In genomic region chr14:101055915-101056314, GRCm38 (mm10) we compare ENCODE assay signal across 7 mouse cellular contexts.
DNase-seq lines count a peak whose midpoint lies in the region; ATAC-seq and TF ChIP-seq lines count a peak whose summit lies in the region.

No protein-coding gene starts in this region.

- TF ChIP-seq CTCF in kidney, postnatal 0 days (IDR thresholded peaks at IDR 0.05; ENCODE audit: low read depth), result no peak

- H3K27me3 ChIP-seq in kidney, postnatal 0 days (ENCODE audit: insufficient read depth, low read length), result no peaks in the 10 kb centered on the region

- H3K27ac ChIP-seq in kidney, postnatal 0 days, result no peak overlapping the region

- H3K4me1 ChIP-seq in kidney, postnatal 0 days (replicated peaks; ENCODE audit: insufficient read depth, low read length), result no peaks in the 10 kb centered on the region

- H3K4me2 ChIP-seq in kidney, postnatal 0 days (ENCODE audit: low read length), result no peak overlapping the region

- intact Hi-C loops in left cerebral cortex, postnatal 14 days (cut with DNase I), result no loop called here

- peak; percentile 24 for DNase-seq in kidney, postnatal 0 days (ENCODE audit: low spot score)
- DNase-seq in kidney, adult 11 months, result no peak
- DNase-seq in adrenal gland, adult (ENCODE audit: inconsistent age in 2 of 2, low spot score in 1 of 2), result peak; percentile 43 to 80
- DNase-seq in brain, embryonic 18.5 days (ENCODE audit: low read depth, low spot score), result peak; percentile 46
- DNase-seq in left cerebral cortex, postnatal 14 days (ENCODE audit: low spot score in 2 of 2), result peak; percentile 7 to 8
- no peak for DNase-seq in c-Kit-positive CD71-positive TER-119-positive erythroid progenitor cells, embryonic 14.5 days (ENCODE audit: low spot score)
- no peak for DNase-seq in gastrocnemius, postnatal 4 days (ENCODE audit: low spot score in 2 of 2)

- H3K9me3 ChIP-seq in kidney, postnatal 0 days (replicated peaks; ENCODE audit: low read length), result no peaks in the 10 kb centered on the region

- no peaks in the 10 kb centered on the region for H3K36me3 ChIP-seq in kidney, postnatal 0 days (ENCODE audit: insufficient read depth, low read length)

- ATAC-seq in kidney, postnatal 0 days (replicated peaks; ENCODE audit: low FRiP score, low read depth), result no peak

- no peak overlapping the region for H3K9ac ChIP-seq in kidney, postnatal 0 days (ENCODE audit: low read depth, low read length)

- WGBS in kidney, postnatal 0 days, result 6% methylated on average over 3 of the region's 3 CpGs

- no peak overlapping the region for H3K4me3 ChIP-seq in kidney, postnatal 0 days (replicated peaks; ENCODE audit: low read depth, low read length)

Comparison
In these comparisons a context has a peak if more than half of its experiments do, and no peak if none do; other contexts are left out.
1. DNase-seq: peak in kidney, postnatal 0 days (single experiment), adrenal gland, adult (2 of 2), brain, embryonic 18.5 days (single experiment) and left cerebral cortex, postnatal 14 days (2 of 2); none in kidney, adult 11 months (single experiment), c-Kit-positive CD71-positive TER-119-positive erythroid progenitor cells, embryonic 14.5 days (single experiment) and gastrocnemius, postnatal 4 days (0 of 2).